Mouse (Mus musculus) fat pad, adult 2 months (tissue): Measurements from ENCODE around the gene Ube2k.

Experiments
- DNase-seq: peaks from one replicate; pipeline ENCODE4 v3.0.0-alpha.2; 2011; ENCODE audit warnings: low read depth, low spot score; ENCODE audit errors: extremely low read depth

Gene Ube2k

GRCm38 (mm10) chr5:65624340-65624739, 87.3 kb downstream of the Ube2k start:
- no peak for DNase-seq

GRCm38 (mm10) chr5:65638896-65639295, 101.9 kb downstream of the Ube2k start:
- DNase-seq, result no peak
